Mouse (Mus musculus) brain, embryonic 14.5 days (tissue): ENCODE data around the gene Itgb3bp. TPM values are rescaled to one million over a fixed set of nuclear protein-coding genes. Genes with fewer than 3 reads are reported as not detected.

Source experiments
- DNase-seq: peaks from one replicate; pipeline ENCODE4 v3.0.0-alpha.2; 2011; ENCODE audit warnings: low read depth
- CTCF ChIP-seq: fragments of 200-500 bp; IDR thresholded peaks from 2 replicates; pipeline ENCODE4 v1.5.1; 2012; ENCODE audit warnings: inconsistent platforms, mild to moderate bottlenecking, moderate library complexity, borderline replicate concordance; ENCODE audit not compliant: insufficient read depth, insufficient read length; ENCODE audit errors: extremely low read depth
- POLR2A ChIP-seq: fragments of 200-500 bp; IDR thresholded peaks from 2 replicates; pipeline ENCODE4 v1.6.1; 2012; ENCODE audit warnings: mild to moderate bottlenecking, inconsistent platforms, borderline replicate concordance; ENCODE audit not compliant: poor library complexity, insufficient read depth, insufficient read length, severe bottlenecking; ENCODE audit errors: extremely low read depth
- polyA plus RNA-seq: library from polyadenylated mRNA; depleted of rRNA; stranded (reverse); fragments of >200 nt; gene quantifications from 2 replicates; pipeline ENCODE4 v1.2.3, GENCODE M21; 2012; rRNA removed

The Itgb3bp gene
- polyA plus RNA-seq, 1 experiment: 5.9 TPM

- TF ChIP-seq POLR2A: no peak
- TF ChIP-seq CTCF: no peak
- no peak for DNase-seq
Observed at GRCm38 (mm10) chr4:99715783-99716416, 213.7 kb downstream of the Itgb3bp start.

Other genes with a start within 250 kb of the Itgb3bp start
- 11.8 and 13.1 TPM in 2 replicates for gene Alg6, start 214.1 kb downstream of the Itgb3bp start, polyA plus RNA-seq
- 14.7 and 16.9 TPM in 2 replicates for gene Efcab7, start 100.6 kb downstream of the Itgb3bp start, polyA plus RNA-seq
- 32.8 and 45.8 TPM in 2 replicates for gene Pgm1, start 399 bp downstream of the Itgb3bp start, polyA plus RNA-seq
- 0.83 and 1.6 TPM in 2 replicates for gene Ror1, start 166.0 kb upstream of the Itgb3bp start, polyA plus RNA-seq